Mouse (Mus musculus) kidney, adult 2 months (tissue): ENCODE data around the gene Slc50a1.

Source experiments
- CTCF ChIP-seq: fragments of 200-500 bp; conservative IDR thresholded peaks from 2 replicates; pipeline ENCODE4 v1.5.1; 2011; ENCODE audit warnings: low read depth, mild to moderate bottlenecking, control low read depth, low read length, moderate library complexity, mixed read lengths; ENCODE audit not compliant: insufficient read depth, insufficient read length
- POLR2A ChIP-seq: fragments of 200-500 bp; IDR thresholded peaks from one replicate; pipeline ENCODE4 v1.6.1; 2011; ENCODE audit warnings: low read depth, low read length, control low read depth

GRCm38 (mm10) chr3:89268916-89269315 is 1.5 kb downstream of the Slc50a1 start:
- no peak for TF ChIP-seq POLR2A
- TF ChIP-seq CTCF, result no peak
